Mouse (Mus musculus): ENCODE data around the gene Kif26a.
A peak's percentile ranks its signal among the peaks of the same experiment; 100 is the strongest.

Gene Kif26a

GRCm38 (mm10) chr12:112145875-112146651, at the start of gene Kif26a:
TSS of gene Kif26a (plus strand) at chr12:112146208.
- DNase-seq (ENCODE audit: extremely low spot score, low read depth, low spot score) = no peak

DNA sequence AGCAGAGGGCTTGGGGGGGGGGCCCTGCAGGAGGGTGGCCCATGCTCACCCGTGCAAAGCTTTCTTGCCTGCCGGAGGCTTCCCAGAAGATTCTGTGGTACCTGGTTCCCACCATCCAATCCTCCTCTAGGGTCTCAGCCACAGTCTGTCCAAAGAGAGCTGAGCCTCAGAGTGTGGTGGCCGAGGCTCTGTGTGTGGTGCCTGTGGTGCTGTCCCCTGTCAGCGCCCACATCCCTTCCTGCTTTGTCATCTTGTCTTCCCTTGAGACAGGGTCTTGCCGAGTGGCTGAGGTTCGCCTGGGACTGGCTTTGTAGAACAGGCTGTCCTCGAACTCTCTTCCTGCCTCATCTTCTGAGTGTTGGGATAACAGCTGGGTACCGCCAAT, 49.3 kb upstream of the Kif26a start:
- no peak for DNase-seq (ENCODE audit: extremely low spot score, low read depth, low spot score)

GRCm38 (mm10) chr12:112100106-112100505, 45.9 kb upstream of the Kif26a start:
- DNase-seq (ENCODE audit: extremely low spot score, low read depth, low spot score) = no peak

DNA sequence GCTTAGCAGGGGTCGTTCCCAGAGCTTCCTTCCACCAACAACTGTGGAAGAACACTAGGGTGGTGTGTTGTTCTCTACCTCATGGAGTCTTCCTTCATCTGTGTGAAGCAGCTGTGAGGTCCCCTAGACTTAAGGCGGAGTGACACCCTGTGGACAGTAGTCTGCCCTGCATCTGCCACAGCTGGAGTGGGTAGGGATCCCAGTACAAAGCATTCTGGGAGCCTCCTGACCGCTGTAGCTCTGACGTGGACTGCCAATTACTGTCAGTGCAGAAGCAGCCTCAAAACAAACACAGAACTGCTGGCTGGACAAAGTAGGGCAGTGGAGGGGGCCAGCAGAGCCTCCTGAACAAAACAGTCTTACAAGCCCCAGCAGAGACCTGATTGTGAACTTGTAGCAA, 45.0 kb upstream of the Kif26a start:
- no peak for DNase-seq (ENCODE audit: extremely low spot score, low read depth, low spot score)

DNA sequence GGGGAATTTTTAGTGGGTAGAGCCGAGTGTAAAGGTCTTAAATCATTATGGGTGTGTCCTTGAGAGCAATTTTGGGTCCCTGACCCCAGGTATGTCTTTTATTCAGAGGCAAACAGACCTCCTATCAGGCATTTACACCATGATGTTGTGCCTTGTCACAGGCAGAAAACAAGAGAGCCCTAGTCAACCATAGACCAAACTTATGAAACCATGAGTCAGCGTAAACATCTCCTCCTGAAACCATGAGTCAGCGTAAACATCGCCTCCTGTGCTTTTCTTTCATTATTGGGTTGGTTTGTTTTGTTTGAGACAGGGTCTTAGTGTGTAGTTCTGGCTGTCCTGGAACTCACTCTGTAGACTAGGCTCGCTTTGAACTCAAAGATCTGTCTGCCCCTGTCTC, 42.8 kb upstream of the Kif26a start:
- no peak for DNase-seq (ENCODE audit: extremely low spot score, low read depth, low spot score)

DNA sequence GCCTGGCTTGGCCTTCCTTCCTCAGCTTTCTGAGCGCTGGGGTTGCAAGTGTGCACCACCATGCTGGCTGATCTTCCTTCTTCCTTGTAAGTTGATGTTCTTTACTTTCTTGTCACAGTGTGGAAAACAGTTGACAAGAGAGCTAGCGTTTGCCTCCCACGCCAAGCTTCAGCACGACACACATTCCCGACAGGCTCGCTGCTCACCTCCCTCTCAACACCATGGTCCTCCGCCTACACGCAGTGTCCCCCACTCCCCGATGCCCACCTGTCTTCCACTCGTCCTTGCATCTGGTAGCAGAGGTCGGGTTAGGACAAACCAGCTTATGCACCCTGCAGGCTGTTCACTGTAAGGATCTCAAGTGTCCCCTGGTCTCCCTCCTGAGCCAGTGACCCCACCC, 41.1 kb upstream of the Kif26a start:
- DNase-seq (ENCODE audit: extremely low spot score, low read depth, low spot score) = no peak

DNA sequence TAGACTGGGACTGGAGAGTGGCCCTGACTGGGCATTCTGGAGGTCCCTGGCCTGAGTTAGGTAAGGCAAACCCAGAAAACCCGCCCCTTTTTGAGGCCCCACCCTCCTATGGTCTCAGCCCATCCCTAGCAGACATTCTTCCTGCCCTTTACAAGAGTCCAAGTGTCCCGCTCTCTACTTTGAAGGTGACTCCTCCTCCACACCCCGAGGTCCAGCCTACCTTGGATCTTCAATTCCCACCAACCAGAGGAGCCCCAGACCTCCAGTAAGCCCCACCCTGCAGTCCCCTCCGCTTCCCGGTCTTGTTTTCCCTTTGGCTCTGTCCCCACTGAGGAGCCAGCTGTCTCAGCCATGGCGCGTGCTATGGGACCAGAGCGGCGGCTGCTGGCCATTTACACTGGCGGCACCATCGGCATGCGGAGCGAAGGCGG, 39.5 kb upstream of the Kif26a start, which contains the start of gene Aspg:
Gene Aspg, plus strand, starts transcription at position 139 of the 431 bp plus-strand sequence.
- DNase-seq (ENCODE audit: extremely low spot score, low read depth, low spot score) = no peak

GRCm38 (mm10) chr12:112107685-112108084, 38.3 kb upstream of the Kif26a start:
- DNase-seq (ENCODE audit: extremely low spot score, low read depth, low spot score) = no peak

GRCm38 (mm10) chr12:112108696-112109445, 37.1 kb upstream of the Kif26a start:
- DNase-seq (ENCODE audit: extremely low spot score, low read depth, low spot score) = no peak

- no peak for DNase-seq (ENCODE audit: extremely low spot score, low read depth, low spot score)
Observed at GRCm38 (mm10) chr12:112109701-112110100, 36.3 kb upstream of the Kif26a start.

DNA sequence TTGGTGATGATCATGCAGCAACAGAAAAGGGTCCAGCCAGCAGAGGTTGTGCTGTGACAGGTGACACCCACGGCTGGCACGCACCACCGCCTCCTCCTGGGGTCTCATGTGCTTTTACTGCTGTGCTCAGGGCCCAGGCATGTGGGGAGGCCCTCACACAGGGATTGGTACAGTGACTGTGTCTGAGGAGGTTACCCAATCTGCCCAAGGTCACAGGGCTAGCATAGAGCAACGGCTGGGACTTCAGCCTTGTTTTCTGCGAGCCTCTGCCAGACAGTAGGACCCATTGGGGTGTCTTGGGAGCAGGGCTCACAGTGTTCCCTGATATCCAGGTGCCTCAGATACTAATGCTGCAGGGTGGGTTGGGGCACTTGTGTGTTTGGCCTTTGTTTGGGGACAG, 34.7 kb upstream of the Kif26a start:
- no peak for DNase-seq (ENCODE audit: extremely low spot score, low read depth, low spot score)

GRCm38 (mm10) chr12:112112235-112112634, 33.8 kb upstream of the Kif26a start:
- no peak for DNase-seq (ENCODE audit: extremely low spot score, low read depth, low spot score)

DNA sequence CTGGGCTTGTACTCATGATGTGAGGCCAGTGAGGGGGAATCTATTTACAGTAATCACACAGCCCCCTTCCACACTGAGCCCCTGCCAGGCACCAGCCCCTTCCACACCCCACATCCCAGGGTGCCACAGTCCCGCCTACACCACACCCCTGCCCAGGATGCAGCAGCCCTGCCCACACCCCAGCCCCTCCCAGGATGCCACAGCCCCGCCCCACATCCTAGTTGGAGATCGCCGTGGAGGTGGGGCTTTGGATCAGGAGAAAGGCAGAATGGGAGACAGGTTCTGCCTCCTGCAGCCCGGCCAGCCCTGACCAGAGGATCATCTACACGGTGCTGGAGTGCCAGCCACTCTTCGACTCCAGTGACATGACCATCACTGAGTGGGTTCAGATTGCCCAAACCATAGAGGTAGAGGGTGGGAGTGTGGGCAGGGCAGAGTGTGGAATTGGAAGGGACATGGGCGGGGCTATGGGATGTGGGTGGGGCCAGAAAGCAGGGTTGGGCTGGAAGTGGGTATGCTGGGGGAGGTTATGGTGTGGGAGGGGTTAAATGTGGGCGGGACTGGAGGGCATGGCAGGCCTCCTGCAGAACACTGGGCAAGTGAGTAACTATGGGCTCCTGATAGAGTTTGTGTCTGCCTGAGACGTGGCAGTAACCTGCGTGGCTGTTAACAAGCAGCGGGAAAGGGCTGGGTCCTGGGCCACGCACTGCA, 33.2 kb upstream of the Kif26a start:
- no peak for DNase-seq (ENCODE audit: extremely low spot score, low read depth, low spot score)

GRCm38 (mm10) chr12:112113710-112114109, 32.3 kb upstream of the Kif26a start:
- DNase-seq (ENCODE audit: extremely low spot score, low read depth, low spot score) = peak; percentile 37

GRCm38 (mm10) chr12:112117006-112117405, 29.0 kb upstream of the Kif26a start:
- DNase-seq (ENCODE audit: extremely low spot score, low read depth, low spot score) = no peak

DNA sequence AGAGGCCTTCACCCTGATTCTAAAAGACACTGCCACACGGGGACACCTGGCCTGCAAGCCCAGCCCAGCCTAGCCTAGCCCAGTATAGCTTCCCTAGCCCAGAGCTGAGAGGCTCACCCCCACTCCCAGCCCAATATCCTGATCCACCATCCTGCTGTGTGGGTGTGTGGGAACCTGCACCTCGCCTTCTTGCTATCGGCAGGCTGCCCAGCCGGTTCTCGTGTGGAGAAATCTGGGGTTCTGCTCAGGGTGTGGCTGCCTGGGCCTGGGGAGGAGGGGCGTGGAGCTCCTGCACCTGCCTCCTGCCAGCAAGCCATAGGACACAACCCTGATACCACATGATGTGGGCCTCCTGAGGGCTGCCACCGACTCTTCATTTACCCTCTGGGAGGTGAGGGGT, 28.4 kb upstream of the Kif26a start:
- DNase-seq (ENCODE audit: extremely low spot score, low read depth, low spot score) = no peak

- no peak for DNase-seq (ENCODE audit: extremely low spot score, low read depth, low spot score)
Observed at GRCm38 (mm10) chr12:112121188-112121587, 24.8 kb upstream of the Kif26a start.

DNA sequence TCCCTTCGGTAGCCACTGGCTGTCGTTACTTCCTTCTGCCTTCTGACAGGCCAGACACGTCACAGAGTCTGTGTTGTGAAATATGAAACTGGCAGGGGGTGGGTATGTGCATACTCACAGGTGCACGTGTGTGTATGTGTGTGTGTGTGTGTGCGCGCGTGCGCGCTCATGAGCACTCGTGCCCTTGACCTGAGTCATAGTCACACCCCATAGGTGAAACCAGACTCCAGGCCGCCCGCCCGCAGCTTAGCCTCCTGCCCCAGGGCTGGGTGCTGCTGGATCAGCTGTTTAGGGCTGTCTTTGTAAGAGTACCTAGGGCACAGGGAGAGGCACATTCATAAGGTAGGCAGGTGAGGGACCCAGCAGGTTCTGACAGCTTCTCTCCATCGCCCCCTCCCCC, 20.1 kb upstream of the Kif26a start:
- no peak for DNase-seq (ENCODE audit: extremely low spot score, low read depth, low spot score)

DNA sequence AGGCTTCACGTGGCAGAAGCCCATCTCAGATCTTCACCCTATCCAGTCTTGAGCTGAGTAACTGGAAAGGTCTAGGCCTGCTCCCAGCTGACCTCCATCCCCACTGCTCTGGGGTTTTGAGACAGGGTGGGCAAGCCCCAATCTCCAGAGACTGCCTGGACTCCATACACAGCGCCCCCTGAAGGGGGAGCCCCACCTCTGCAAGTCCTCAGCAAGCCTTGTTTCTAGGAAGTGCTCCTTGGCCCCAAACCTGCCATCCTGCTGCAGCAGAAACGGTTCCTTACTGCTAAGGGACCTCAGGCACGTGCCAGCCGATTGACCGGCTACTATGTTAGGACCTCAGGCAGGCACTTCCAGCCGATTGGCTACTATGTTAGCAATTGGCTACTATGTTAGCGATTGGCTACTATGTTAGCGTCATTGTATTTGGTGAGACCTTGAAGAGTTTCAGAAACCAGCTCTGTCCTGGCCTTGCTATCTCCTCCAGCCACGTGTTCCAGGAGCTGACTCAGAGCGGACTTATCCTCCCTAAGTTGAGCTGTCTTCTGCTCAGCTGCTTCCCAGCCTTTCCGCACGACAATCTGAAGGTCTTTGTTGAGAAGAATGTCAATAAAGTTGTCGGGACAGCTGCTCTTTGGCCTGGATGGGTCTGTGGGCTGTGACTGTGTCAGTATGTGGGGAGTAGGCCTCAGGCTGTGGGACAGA, 18.9 kb upstream of the Kif26a start:
- DNase-seq (ENCODE audit: extremely low spot score, low read depth, low spot score) = no peak

DNA sequence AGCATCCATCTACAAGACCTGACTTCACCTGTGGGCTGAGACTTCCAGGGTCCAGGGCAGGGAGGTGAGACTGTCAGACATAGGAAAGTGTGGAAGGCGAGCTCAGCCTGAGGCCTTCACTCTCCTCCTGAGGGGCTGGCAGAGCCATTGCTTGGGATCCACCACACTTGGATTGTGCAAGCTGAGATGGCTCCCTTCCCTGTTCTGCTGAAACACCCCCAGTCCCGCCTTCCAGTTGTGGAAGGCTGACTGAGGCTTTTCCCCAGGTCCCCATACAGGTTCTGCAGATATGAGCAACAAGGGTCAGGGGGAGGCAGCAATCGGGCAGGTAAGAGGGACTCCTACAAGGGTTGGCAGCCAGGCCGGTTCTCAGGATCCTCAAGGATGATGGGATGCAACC, 17.5 kb upstream of the Kif26a start:
- no peak for DNase-seq (ENCODE audit: extremely low spot score, low read depth, low spot score)

GRCm38 (mm10) chr12:112129300-112129856, 16.6 kb upstream of the Kif26a start:
- no peak for DNase-seq (ENCODE audit: extremely low spot score, low read depth, low spot score)
